Mouse (Mus musculus) heart, embryonic 16.5 days (tissue): ENCODE measurements around the gene Rpl13a. TPM values are rescaled to one million over a fixed set of nuclear protein-coding genes. Genes with fewer than 3 reads are reported as not detected.

ENCODE experiments used
- ATAC-seq: fragments of 200-750 bp; cut with Nextera tagmentation; replicated peaks from 2 replicates; pipeline ENCODE4 v1.8.0; 2017; ENCODE audit warnings: moderate number of reproducible peaks; ENCODE audit not compliant: insufficient read depth, low FRiP score; ENCODE audit errors: extremely low read depth
- H3K27ac ChIP-seq: fragments of 300-500 bp; sonication (generic); 2 replicates; pipeline ENCODE4 v1.5.1; 2014; ENCODE audit warnings: mild to moderate bottlenecking, low read length, control low read depth, moderate library complexity
- H3K27me3 ChIP-seq: fragments of 300-500 bp; sonication (generic); 2 replicates; pipeline ENCODE4 v1.6.1; 2014; ENCODE audit warnings: low read length, mixed read lengths; ENCODE audit not compliant: control insufficient read depth, insufficient read depth
- H3K36me3 ChIP-seq: fragments of 300-500 bp; sonication (generic); 2 replicates; pipeline ENCODE4 v1.6.1; 2014; ENCODE audit not compliant: control insufficient read depth, insufficient read depth
- H3K4me1 ChIP-seq: fragments of 300-500 bp; sonication (generic); 2 replicates; pipeline ENCODE4 v1.6.1; 2014; ENCODE audit warnings: low read length, mixed read lengths; ENCODE audit not compliant: control insufficient read depth, insufficient read depth
- H3K4me2 ChIP-seq: fragments of 300-500 bp; sonication (generic); 2 replicates; pipeline ENCODE4 v1.6.1; 2014; ENCODE audit warnings: low read depth, mild to moderate bottlenecking, control low read depth, low read length
- H3K4me3 ChIP-seq: fragments of 300-500 bp; sonication (generic); 2 replicates; pipeline ENCODE4 v1.5.1; 2014; ENCODE audit warnings: mild to moderate bottlenecking, control low read depth, low read length
- H3K9ac ChIP-seq: fragments of 300-500 bp; sonication (generic); 2 replicates; pipeline ENCODE4 v1.6.1; 2014; ENCODE audit warnings: low read length, control low read depth
- H3K9me3 ChIP-seq: fragments of 300-500 bp; sonication (generic); replicated peaks from 2 replicates; pipeline ENCODE4 v1.6.1; 2016; ENCODE audit warnings: low read length; ENCODE audit not compliant: control insufficient read depth
- WGBS: fragments of 180-500 bp; shearing (Covaris S2); extraction: QIAGEN DNeasy Blood & Tissue Kit; methylation state at CpG from one replicate; pipeline ENCODE4 v1.1.7; 2014; 5-methylcytosine and 5-hydroxymethylcytosine counted together
- polyA plus RNA-seq: library from polyadenylated mRNA; unstranded; fragments of >200 nt; fragmentation: Nextera tagmentation; extraction: Ambion mirVana; gene quantifications from 2 replicates; pipeline ENCODE4 v1.2.1, GENCODE M21; 2015

The Rpl13a gene
- polyA plus RNA-seq, 1 experiment from 2014 or later, result 727 TPM

DNA sequence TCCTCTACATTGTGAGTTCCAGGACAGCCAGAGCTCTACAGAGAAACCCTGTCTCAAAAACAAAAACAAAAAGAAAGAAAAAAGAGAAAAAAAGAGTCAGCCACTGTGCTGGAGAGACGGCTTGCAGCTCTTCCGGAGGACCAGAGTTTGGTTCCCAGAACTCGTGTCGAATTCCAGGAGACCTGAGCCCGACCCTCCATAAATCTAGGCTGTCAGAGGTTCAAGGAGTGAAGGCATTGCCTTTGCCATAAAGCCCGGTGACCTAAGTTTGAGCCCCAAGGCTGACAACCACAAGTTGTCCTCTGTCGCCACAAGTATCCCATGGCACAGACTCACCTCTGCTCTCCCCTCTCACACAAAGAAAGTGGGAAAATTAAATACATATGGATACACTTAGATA is 34.4 kb downstream of the Rpl13a start:
- H3K9ac ChIP-seq, result no peak overlapping the region

DNA sequence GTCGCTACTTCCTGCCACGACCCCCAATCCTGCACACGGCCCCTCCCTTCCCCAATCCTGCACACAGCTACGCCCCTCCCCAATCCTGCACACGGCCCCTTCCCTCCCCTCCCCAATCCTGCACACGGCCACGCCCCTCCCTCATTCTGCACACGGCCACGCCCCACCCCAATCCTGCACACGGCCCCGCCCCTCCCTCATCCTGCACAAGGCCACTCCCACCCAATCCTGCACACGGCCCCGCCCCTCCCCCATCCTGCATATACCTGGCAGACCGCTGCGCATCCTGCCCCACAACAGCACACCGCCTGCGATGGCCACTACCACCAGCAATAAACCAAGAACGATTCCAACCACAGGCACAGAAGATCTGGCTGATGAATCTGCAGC is 35.0 kb downstream of the Rpl13a start:
- Histone ChIP-seq H3K4me1 (peaks cover 15% of the 10 kb centered on the region), H3K4me3 (no peak overlapping the region), H3K27me3 (no peaks in the 10 kb centered on the region), H3K36me3 (peaks cover 2% of the 10 kb centered on the region; the same call in 1 of the 2 replicates), H3K4me2 (no peak overlapping the region), H3K9ac (no peak overlapping the region), H3K27ac (no peak overlapping the region), H3K9me3 (no peaks in the 10 kb centered on the region)
- 40% methylated on average over 18 of the region's 18 CpGs for WGBS
- ATAC-seq, result no peak

More for the DNA sequence above, 34.4 kb downstream of the Rpl13a start:
- H3K27ac ChIP-seq, result no peak overlapping the region
- no peaks in the 10 kb centered on the region for H3K36me3 ChIP-seq
- 55% methylated on average over 7 of the region's 7 CpGs for WGBS
- ATAC-seq, result no peak
- no peaks in the 10 kb centered on the region for H3K27me3 ChIP-seq
- no peaks in the 10 kb centered on the region for H3K9me3 ChIP-seq
- H3K4me1 ChIP-seq, result peaks cover 15% of the 10 kb centered on the region
- no peak overlapping the region for H3K4me2 ChIP-seq
- H3K4me3 ChIP-seq, result no peak overlapping the region

DNA sequence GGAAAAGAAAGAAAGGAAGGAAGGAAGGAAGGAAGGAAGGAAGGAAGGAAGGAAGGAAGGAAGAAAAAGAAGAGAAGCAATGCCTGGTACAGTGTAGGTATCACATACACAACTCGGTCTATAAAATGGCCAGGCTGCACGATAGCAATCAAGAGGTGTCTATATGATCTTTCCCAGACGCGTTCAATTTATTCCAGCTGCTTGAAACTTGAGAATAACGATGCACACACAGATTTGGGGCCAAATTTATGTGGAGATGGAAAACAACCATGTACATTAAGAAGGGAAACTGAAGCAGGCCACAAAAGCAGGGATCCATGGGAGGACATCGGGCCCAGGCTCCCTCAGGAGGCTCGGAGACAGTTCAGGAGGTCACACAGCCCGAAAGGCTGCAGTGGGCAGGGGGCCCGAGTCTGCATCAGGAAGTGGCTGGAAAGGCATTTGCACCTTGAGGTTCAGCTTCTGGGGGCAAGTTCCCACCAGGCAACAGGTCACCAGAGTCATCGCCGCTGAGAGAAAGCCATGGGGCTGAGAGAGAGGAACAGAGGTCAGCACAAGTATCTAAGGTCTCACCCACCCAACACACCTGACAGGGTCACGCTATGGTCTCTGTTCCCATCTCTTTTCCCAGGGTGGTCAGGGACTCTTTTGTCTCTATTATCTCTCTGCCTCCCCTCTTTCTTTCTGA is 35.6 kb downstream of the Rpl13a start:
- Histone ChIP-seq H3K27ac (peak overlapping the region; percentile 14; the same call in 1 of the 2 replicates), H3K4me2 (no peak overlapping the region), H3K9ac (no peak overlapping the region), H3K4me3 (no peak overlapping the region), H3K27me3 (no peaks in the 10 kb centered on the region), H3K36me3 (peaks cover 6% of the 10 kb centered on the region; the same call in 1 of the 2 replicates), H3K4me1 (peaks cover 15% of the 10 kb centered on the region), H3K9me3 (no peaks in the 10 kb centered on the region)
- WGBS, result 55% methylated on average over 12 of the region's 12 CpGs
- ATAC-seq, result no peak

DNA sequence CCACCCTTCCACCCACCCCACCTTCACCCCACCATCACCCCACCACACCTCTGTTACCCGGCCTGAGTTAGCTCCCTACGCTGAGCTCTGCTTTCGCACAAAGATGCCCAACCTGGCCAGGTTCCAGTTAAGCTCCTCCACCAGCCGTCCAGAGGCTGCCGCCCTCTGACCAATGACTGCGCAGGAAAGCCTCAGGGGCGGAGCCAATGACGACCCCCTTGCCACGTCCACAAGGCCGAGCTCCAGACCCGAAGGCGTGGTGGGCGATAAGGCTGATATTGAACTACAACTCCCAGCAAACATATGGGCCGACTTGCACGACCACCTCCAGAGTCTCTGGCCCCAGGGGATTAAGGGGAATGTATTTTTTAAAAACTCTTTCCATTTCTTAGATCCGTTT is 36.5 kb downstream of the Rpl13a start, which contains the start of gene Rcn3:
Gene Rcn3 (minus strand): TSS at position 174 of the 400 bp plus-strand sequence.
- Histone ChIP-seq H3K36me3 (peaks cover 6% of the 10 kb centered on the region; the same call in 1 of the 2 replicates), H3K9me3 (no peaks in the 10 kb centered on the region), H3K27ac (peak within 1 kb of the TSS; percentile 83), H3K4me1 (peaks cover 15% of the 10 kb centered on the region), H3K4me3 (peak within 1 kb of the TSS; percentile 59), H3K9ac (peak within 1 kb of the TSS; percentile 71), H3K27me3 (no peaks in the 10 kb centered on the region), H3K4me2 (peak within 1 kb of the TSS; percentile 76)
- ATAC-seq, result peak; percentile 90
- under 1% methylated on average over 16 of the region's 16 CpGs for WGBS

DNA sequence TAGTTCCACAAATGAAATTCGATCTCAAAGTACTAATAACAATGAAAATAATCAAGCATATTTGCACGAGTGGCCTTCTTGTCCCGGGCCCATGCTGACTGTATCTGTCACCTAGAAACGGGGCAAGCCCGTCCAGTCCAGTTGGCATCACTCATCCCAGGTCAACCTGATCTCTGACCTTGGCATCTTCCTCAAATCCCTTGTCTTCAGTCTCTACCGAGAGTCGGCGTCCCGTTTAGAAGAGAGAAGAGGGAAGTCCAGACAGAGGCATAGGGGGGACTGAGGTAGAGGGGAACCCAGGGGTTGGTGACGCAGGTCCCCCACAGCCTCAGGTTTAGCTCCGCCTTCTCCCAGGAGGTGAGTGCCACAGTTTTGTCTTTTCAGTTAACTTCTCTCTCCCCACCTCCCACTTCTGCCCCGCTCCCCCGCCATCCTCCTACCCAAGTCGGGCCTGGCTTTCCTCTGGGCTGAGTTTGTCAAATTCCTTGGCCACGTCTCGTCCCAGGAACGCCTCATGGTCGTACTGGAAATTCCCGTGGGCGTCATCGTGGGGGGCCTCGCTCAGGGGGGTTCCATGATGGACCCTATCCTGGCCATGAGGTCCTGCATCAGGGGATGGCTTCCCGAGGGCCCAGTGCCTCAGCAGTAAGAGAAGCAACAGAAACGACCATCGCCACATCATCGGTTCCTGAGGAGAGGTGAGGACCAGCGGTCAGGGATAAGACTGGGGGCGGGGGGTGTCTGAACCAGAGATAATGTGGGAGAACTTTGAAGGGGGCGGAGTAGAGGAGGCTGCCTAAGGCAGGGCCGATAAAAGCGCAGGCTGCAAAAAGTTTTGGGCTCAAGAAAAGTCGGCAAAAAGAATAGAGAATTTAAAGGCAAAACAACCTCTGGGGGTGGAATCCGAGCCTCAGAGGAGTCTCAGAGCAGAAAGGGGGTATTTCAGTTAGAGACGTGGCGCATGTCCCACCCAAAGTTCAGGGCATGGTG is 37.3 kb downstream of the Rpl13a start:
- Histone ChIP-seq H3K36me3 (peaks cover 12% of the 10 kb centered on the region), H3K9ac (peak overlapping the region; percentile 71), H3K27me3 (no peaks in the 10 kb centered on the region), H3K9me3 (no peaks in the 10 kb centered on the region), H3K4me2 (peak overlapping the region; percentile 76), H3K4me3 (peak overlapping the region; percentile 59), H3K4me1 (peaks cover 15% of the 10 kb centered on the region), H3K27ac (peak overlapping the region; percentile 83)
- ATAC-seq, result peak; percentile 38
- WGBS, result 13% methylated on average over 35 of the region's 35 CpGs

DNA sequence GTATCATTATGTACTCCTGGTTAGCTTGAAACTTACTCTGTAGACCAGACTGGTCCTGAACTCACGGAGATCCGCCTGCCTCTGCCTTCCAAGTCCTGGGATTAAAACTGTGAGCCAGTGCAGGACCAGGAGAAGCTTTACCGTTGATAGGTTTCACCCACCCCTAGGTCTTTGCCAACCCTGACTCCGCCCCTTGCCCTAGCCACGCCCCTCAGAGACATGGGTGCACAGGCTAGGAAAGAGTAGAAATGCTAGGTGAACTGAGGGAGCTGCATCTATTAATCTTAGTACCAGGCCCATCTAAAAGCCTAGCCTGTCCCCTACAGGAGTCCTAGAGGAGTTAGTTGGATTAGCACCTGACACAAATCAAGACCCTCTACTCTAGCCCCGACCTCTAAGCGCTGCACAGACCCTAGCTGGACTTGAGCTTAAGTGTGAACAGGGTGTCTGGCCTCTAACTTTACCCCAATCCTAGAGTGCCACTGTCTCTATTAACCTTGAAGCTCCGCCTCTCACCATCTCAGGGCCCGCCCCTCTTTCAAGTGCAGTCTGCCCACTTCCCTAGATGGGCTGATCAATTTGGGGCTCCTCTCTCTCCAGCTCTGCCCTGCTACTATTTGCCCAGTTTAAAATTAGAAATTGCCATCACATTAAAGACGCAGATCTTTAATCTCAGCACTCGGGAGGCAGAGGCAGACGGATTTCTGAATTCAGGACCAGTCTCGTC is 38.1 kb downstream of the Rpl13a start:
- no peaks in the 10 kb centered on the region for H3K27me3 ChIP-seq
- peak overlapping the region; percentile 83 for H3K27ac ChIP-seq
- peak overlapping the region; percentile 76 for H3K4me2 ChIP-seq
- H3K4me3 ChIP-seq, result peak overlapping the region; percentile 59
- no peaks in the 10 kb centered on the region for H3K9me3 ChIP-seq
- peaks cover 16% of the 10 kb centered on the region for H3K36me3 ChIP-seq
- WGBS, result 76% methylated on average over 13 of the region's 13 CpGs
- H3K4me1 ChIP-seq, result peaks cover 15% of the 10 kb centered on the region
- peak overlapping the region; percentile 71; the same call in 1 of the 2 replicates for H3K9ac ChIP-seq
- no peak for ATAC-seq

DNA sequence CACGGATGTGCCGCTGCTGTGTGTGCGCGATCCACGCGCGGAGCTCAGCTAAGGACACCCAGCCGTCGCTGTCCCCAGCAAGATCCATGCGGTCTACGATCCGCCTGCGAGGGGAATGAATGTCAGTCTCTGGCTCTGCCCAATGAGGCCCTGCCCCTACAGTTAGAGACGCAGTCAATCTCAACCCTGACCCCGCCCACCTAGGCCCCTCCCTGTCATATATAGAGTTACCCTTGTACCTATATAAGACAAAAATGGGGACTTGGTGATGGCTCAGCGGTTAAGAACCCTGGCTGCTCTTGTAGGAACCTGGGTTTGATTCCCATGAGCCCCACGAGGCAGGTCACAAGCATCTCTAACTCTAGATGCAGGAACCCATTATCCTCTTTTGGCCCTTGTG is 40.0 kb downstream of the Rpl13a start:
- Histone ChIP-seq H3K27ac (no peak overlapping the region), H3K36me3 (peaks cover 19% of the 10 kb centered on the region)

DNA sequence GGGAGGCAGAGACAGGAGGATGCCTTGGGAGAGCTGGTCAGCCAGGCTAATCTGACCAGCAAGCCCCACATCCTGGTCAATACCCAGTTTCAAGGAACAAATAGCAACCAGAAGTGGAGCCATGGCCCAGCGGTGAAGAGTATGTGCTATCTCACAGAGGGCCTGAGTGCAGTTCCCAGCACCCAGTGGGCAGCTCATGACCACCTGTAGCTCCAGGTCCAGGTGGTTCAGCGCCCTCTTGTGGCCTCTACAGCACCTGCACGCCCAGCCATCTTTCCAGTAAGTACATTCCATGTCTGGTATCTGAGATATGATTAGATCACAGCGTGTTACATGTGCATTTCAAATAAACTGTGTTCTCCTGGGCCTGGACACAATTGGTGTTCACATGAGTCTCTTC is 42.5 kb downstream of the Rpl13a start:
- 79% methylated on average over 4 of the region's 4 CpGs for WGBS
- no peak for ATAC-seq
- Histone ChIP-seq H3K27ac (no peak overlapping the region), H3K36me3 (peaks cover 19% of the 10 kb centered on the region), H3K4me3 (no peak overlapping the region), H3K4me2 (no peak overlapping the region), H3K9me3 (no peaks in the 10 kb centered on the region), H3K4me1 (peaks cover 6% of the 10 kb centered on the region), H3K9ac (no peak overlapping the region), H3K27me3 (no peaks in the 10 kb centered on the region)

More for the DNA sequence above, 40.0 kb downstream of the Rpl13a start:
- Histone ChIP-seq H3K4me1 (peaks cover 15% of the 10 kb centered on the region), H3K9ac (no peak overlapping the region), H3K4me2 (no peak overlapping the region), H3K27me3 (no peaks in the 10 kb centered on the region), H3K9me3 (no peaks in the 10 kb centered on the region), H3K4me3 (no peak overlapping the region)
- no peak for ATAC-seq
- 92% methylated on average over 17 of the region's 17 CpGs for WGBS
